Mouse (Mus musculus) embryonic facial prominence, embryonic 13.5 days (tissue): ENCODE measurements around the gene Rps6kc1. TPM values are rescaled to one million over a fixed set of nuclear protein-coding genes. Genes with fewer than 3 reads are reported as not detected.

ENCODE experiments used
- ATAC-seq: fragments of 200-750 bp; cut with Nextera tagmentation; 2 replicates; pipeline ENCODE4 v1.8.0; 2017; ENCODE audit warnings: low read depth; ENCODE audit not compliant: insufficient number of reproducible peaks, insufficient read depth, low FRiP score, low TSS enrichment
- H3K27ac ChIP-seq: fragments of 300-500 bp; sonication (generic); 2 replicates; pipeline ENCODE4 v1.5.1; 2015; ENCODE audit warnings: moderate library complexity, mild to moderate bottlenecking, inconsistent platforms
- H3K27me3 ChIP-seq: fragments of 300-500 bp; sonication (generic); 2 replicates; pipeline ENCODE4 v1.6.1; 2015; ENCODE audit warnings: mild to moderate bottlenecking, inconsistent platforms
- H3K36me3 ChIP-seq: fragments of 300-500 bp; sonication (generic); 2 replicates; pipeline ENCODE4 v1.6.1; 2015; ENCODE audit warnings: mild to moderate bottlenecking, inconsistent platforms
- H3K4me1 ChIP-seq: fragments of 300-500 bp; sonication (generic); 2 replicates; pipeline ENCODE4 v1.6.1; 2015; ENCODE audit warnings: inconsistent platforms
- H3K4me2 ChIP-seq: fragments of 300-500 bp; sonication (generic); 2 replicates; pipeline ENCODE4 v1.6.1; 2015; ENCODE audit warnings: moderate library complexity, mild to moderate bottlenecking, inconsistent platforms
- H3K4me3 ChIP-seq: fragments of 300-500 bp; sonication (generic); 2 replicates; pipeline ENCODE4 v1.5.1; 2015; ENCODE audit warnings: mild to moderate bottlenecking, inconsistent platforms
- H3K9ac ChIP-seq: fragments of 300-500 bp; sonication (generic); 2 replicates; pipeline ENCODE4 v1.6.1; 2015; ENCODE audit warnings: mild to moderate bottlenecking, inconsistent platforms
- H3K9me3 ChIP-seq: fragments of 300-500 bp; sonication (generic); 2 replicates; pipeline ENCODE4 v1.6.1; 2016; ENCODE audit warnings: inconsistent platforms
- WGBS: fragments of 180-500 bp; shearing (Covaris S2); methylation state at CpG from one replicate; pipeline ENCODE4 v1.1.7; 2015; ENCODE audit warnings: mixed read lengths; 5-methylcytosine and 5-hydroxymethylcytosine counted together
- polyA plus RNA-seq: library from polyadenylated mRNA; unstranded; fragments of >200 nt; fragmentation: Nextera tagmentation; extraction: Ambion mirVana; gene quantifications from 2 replicates; pipeline ENCODE4 v1.2.1, GENCODE M21; 2015

Rps6kc1 gene
- polyA plus RNA-seq, 1 experiment from 2014 or later = 18.4 TPM

GRCm38 (mm10) chr1:190832965-190833630 lies 78.5 kb downstream of the Rps6kc1 start:
- Histone ChIP-seq H3K27me3 (no peaks in the 10 kb centered on the region), H3K36me3 (peaks cover 16% of the 10 kb centered on the region; the same call in 1 of the 2 replicates), H3K4me1 (no peaks in the 10 kb centered on the region), H3K4me3 (no peak overlapping the region), H3K4me2 (no peak overlapping the region), H3K9ac (no peak overlapping the region), H3K9me3 (no peaks in the 10 kb centered on the region), H3K27ac (no peak overlapping the region)
- 80% methylated on average over 8 of the region's 8 CpGs for WGBS
- no peak for ATAC-seq

DNA sequence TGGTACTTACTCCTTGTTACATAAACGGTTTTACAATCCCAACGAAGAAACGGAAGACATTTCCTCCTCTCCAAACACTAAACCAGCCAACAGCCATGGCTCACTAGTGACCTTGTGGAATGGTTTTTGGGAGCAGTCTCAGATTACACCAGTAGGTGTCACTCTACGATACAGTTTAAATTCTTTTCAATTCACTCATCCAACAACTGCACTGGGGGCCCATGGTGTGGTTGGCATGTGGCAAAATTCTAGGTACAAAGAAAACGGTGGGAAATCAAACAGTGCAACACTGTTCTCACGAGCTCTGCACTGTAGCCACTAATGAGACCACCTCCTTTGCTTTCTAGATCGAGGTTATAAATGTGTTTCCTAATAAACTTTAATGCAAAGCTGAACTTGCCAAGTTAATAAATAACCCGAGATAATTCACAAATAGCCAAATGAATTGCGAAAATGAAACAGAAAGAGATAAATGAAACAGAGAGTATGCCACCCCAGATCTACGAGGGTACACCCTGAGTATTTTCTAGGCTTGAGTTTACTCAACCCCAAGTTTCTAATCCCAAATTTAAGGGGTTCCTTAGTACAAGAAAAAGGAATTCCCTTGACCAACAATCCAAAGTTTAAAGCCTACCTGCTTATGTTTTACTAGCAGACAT lies 79.6 kb downstream of the Rps6kc1 start:
- Histone ChIP-seq H3K4me3 (no peak overlapping the region), H3K36me3 (peaks cover 24% of the 10 kb centered on the region; the same call in 1 of the 2 replicates), H3K4me1 (no peaks in the 10 kb centered on the region), H3K9me3 (no peaks in the 10 kb centered on the region), H3K27me3 (no peaks in the 10 kb centered on the region), H3K9ac (no peak overlapping the region), H3K27ac (no peak overlapping the region), H3K4me2 (no peak overlapping the region)
- WGBS = 57% methylated on average over 10 of the region's 10 CpGs
- ATAC-seq = no peak

DNA sequence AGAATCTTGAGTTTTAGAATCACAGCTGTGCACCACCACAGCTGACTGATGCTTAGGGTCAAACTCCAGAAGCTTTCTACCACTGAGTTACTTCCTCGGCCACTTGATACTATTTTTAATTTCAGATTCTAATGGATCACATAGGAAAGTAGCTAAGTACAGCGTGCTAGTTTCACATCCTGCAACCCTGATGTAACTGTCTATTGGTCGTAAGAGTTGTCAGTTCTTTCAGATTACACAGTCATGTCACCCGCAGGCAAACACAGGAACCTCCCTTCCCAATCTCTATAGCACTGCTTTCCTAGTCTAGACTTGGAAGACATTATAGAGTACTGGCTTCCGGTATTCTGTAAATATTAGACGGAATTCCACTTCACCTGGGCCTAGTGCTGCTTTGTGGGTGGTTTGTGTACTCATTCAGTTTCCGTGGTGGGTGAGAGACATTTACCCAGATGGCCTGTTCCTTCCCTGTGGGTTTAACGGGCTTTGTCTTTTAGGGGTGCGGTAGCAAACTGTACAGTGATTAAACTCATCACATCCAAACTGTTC lies 85.0 kb downstream of the Rps6kc1 start:
- 83% methylated on average over 9 of the region's 9 CpGs for WGBS
- no peak overlapping the region for H3K4me3 ChIP-seq
- no peak overlapping the region for H3K27ac ChIP-seq
- no peaks in the 10 kb centered on the region for H3K4me1 ChIP-seq
- H3K27me3 ChIP-seq = no peaks in the 10 kb centered on the region
- H3K36me3 ChIP-seq = 0 out of 2 replicates have a peak, but pooled peaks cover 15% of the 10 kb centered on the region
- H3K9me3 ChIP-seq = no peaks in the 10 kb centered on the region
- no peak overlapping the region for H3K9ac ChIP-seq
- no peak overlapping the region for H3K4me2 ChIP-seq
- ATAC-seq = no peak

GRCm38 (mm10) chr1:190823745-190824144 lies 87.8 kb downstream of the Rps6kc1 start:
- no peak overlapping the region for H3K9ac ChIP-seq
- no peak overlapping the region for H3K4me3 ChIP-seq
- no peak overlapping the region for H3K27ac ChIP-seq
- no peak for ATAC-seq
- no peaks in the 10 kb centered on the region for H3K27me3 ChIP-seq
- H3K9me3 ChIP-seq = no peaks in the 10 kb centered on the region
- H3K36me3 ChIP-seq = 0 out of 2 replicates have a peak, but pooled peaks cover 7% of the 10 kb centered on the region
- no peaks in the 10 kb centered on the region for H3K4me1 ChIP-seq
- 87% methylated on average over 4 of the region's 4 CpGs for WGBS
- H3K4me2 ChIP-seq = no peak overlapping the region

GRCm38 (mm10) chr1:190816141-190816540 lies 95.4 kb downstream of the Rps6kc1 start:
- no peak for ATAC-seq
- H3K4me3 ChIP-seq = no peak overlapping the region
- WGBS = 86% methylated on average over 11 of the region's 11 CpGs

DNA sequence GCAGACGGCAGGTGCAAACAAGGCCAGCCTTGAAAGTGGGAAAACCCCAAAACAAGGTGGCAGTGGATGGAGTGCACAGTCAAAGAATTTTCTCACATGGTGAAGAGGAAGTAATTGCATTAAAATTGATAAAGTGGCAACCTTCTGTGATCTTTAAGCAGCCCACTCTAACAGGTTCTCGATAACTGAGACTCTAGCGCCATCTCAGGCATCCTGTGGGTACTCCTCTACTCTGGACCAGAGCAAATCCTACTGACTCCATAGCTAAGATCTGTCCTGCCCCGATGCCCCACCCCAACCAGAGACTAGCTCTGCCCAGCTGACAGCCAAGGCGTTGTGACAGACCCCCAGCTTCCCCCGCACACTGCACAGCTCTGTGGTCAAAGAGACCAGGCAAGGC lies 101.2 kb downstream of the Rps6kc1 start:
- H3K9ac ChIP-seq = no peak overlapping the region
- WGBS = 75% methylated on average over 6 of the region's 6 CpGs

More at GRCm38 (mm10) chr1:190816141-190816540, 95.4 kb downstream of the Rps6kc1 start:
- no peak overlapping the region for H3K9ac ChIP-seq
- no peaks in the 10 kb centered on the region for H3K36me3 ChIP-seq
- no peaks in the 10 kb centered on the region for H3K27me3 ChIP-seq
- 0 out of 2 replicates have a peak, but pooled peaks cover 10% of the 10 kb centered on the region for H3K4me1 ChIP-seq
- H3K9me3 ChIP-seq = no peaks in the 10 kb centered on the region
- no peak overlapping the region for H3K4me2 ChIP-seq
- no peak overlapping the region for H3K27ac ChIP-seq

GRCm38 (mm10) chr1:190808766-190809221 lies 102.8 kb downstream of the Rps6kc1 start:
- no peak overlapping the region for H3K27ac ChIP-seq
- WGBS = 48% methylated on average over 19 of the region's 19 CpGs
- H3K9ac ChIP-seq = no peak overlapping the region
- H3K9me3 ChIP-seq = no peaks in the 10 kb centered on the region
- H3K4me1 ChIP-seq = 0 out of 2 replicates have a peak, but pooled peaks cover 3% of the 10 kb centered on the region
- H3K4me3 ChIP-seq = no peak overlapping the region
- no peak for ATAC-seq
- H3K36me3 ChIP-seq = peaks cover 15% of the 10 kb centered on the region
- no peaks in the 10 kb centered on the region for H3K27me3 ChIP-seq
- no peak overlapping the region for H3K4me2 ChIP-seq

More for the DNA sequence above, 101.2 kb downstream of the Rps6kc1 start:
- Histone ChIP-seq H3K4me2 (no peak overlapping the region), H3K27me3 (no peaks in the 10 kb centered on the region), H3K36me3 (peaks cover 15% of the 10 kb centered on the region), H3K4me1 (0 out of 2 replicates have a peak, but pooled peaks cover 3% of the 10 kb centered on the region), H3K4me3 (no peak overlapping the region), H3K9me3 (no peaks in the 10 kb centered on the region), H3K27ac (no peak overlapping the region)
- ATAC-seq = no peak

- peaks cover 24% of the 10 kb centered on the region for H3K36me3 ChIP-seq
- no peaks in the 10 kb centered on the region for H3K4me1 ChIP-seq
- no peaks in the 10 kb centered on the region for H3K27me3 ChIP-seq
- 87% methylated on average over 8 of the region's 8 CpGs for WGBS
- no peak overlapping the region for H3K27ac ChIP-seq
- H3K9ac ChIP-seq = no peak overlapping the region
- H3K4me3 ChIP-seq = no peak overlapping the region
- no peaks in the 10 kb centered on the region for H3K9me3 ChIP-seq
- no peak for ATAC-seq
- no peak overlapping the region for H3K4me2 ChIP-seq
These were observed 104.8 kb downstream of the Rps6kc1 start for GRCm38 (mm10) chr1:190806817-190807216.

DNA sequence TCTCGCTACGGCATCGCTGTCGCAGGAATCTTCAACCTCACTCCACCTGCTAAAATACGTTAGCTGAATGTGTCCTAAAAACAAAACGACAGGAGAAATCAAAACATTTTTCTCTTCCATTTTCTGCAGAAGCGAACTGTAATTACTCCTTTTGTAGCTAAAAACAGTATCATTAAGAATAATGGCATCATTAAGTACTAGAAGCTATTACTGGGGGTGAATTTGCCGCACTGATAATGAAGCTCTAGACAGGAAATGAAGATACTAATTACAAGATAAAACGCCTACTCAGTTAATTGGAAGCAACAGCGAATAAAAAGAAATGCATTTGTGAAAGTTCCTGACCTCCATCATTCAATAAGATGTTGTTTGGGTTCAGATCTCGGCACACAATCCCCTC lies 112.9 kb downstream of the Rps6kc1 start:
- Histone ChIP-seq H3K36me3 (peaks cover 35% of the 10 kb centered on the region), H3K27me3 (no peaks in the 10 kb centered on the region), H3K4me3 (no peak overlapping the region), H3K9me3 (no peaks in the 10 kb centered on the region), H3K4me1 (peaks cover 7% of the 10 kb centered on the region; the same call in 1 of the 2 replicates), H3K9ac (no peak overlapping the region), H3K27ac (no peak overlapping the region), H3K4me2 (no peak overlapping the region)
- 80% methylated on average over 11 of the region's 11 CpGs for WGBS
- ATAC-seq = no peak

DNA sequence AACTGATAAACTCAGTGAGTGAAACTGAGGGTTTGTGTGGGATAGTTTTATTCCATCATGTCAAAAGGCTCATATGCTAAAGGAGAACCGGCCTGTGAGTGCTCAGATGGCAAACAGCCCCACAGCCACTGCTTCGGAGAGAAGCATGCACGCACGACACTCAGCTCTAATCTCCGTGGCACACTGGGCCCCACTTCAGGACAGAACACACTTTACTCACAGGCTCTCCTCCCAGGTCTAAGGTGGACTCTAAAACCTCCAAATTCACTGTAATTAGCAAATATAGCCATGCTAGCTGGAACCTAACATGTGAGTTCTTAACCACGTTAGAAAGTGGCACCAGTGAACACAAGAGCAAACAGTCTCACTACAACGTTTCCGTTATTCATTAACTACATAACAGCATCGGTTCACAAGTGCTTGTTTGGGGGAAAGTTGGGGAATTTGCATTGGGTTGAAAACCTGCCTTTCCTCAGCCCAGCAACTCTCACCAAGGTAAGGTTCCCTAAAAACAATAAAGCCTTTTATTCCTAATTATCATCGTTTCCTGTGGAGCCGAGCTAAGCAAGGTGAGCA lies 114.0 kb downstream of the Rps6kc1 start:
- H3K9me3 ChIP-seq = no peaks in the 10 kb centered on the region
- H3K27ac ChIP-seq = no peak overlapping the region
- peaks cover 7% of the 10 kb centered on the region; the same call in 1 of the 2 replicates for H3K4me1 ChIP-seq
- H3K4me2 ChIP-seq = no peak overlapping the region
- H3K9ac ChIP-seq = no peak overlapping the region
- ATAC-seq = no peak
- H3K36me3 ChIP-seq = peaks cover 26% of the 10 kb centered on the region
- WGBS = 75% methylated on average over 11 of the region's 11 CpGs
- H3K4me3 ChIP-seq = no peak overlapping the region
- no peaks in the 10 kb centered on the region for H3K27me3 ChIP-seq

DNA sequence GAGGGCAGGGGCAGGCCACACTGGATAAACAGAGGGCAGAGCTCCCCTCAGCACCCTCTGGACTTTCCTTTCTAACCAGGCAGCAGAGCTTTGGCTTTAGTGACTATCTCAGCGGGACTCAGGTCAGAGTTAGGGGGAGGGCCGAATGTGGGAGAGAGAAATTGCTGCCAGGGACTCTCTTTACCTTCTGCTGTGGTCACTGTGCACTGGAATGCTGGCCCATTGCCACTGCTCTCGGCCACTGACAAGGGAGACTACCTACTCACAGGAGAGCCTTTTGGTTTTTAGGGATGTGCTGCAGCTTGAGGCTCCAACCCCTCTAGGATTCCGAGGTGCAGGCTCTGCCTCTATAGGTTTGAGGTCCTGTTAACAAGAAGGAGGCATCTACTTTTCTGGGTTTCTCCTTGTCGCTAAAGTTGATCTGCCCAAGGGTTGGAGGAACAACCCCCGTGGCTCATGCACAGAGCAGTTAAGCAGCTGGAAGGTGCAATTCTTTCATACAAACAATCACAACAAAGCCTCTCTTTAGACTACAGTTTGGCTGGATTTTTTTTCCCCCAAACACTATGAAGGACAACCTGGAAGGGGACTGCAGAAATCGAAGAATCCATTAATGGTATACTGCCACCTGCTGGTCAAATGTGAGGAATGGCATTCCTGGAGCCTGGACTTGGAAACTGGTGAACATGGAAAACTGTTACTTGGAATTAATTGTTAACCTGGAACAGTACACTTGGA lies 114.7 kb downstream of the Rps6kc1 start:
- Histone ChIP-seq H3K4me3 (no peak overlapping the region), H3K27ac (no peak overlapping the region), H3K4me1 (peaks cover 7% of the 10 kb centered on the region; the same call in 1 of the 2 replicates), H3K27me3 (no peaks in the 10 kb centered on the region), H3K9me3 (no peaks in the 10 kb centered on the region), H3K9ac (no peak overlapping the region), H3K4me2 (no peak overlapping the region), H3K36me3 (peaks cover 26% of the 10 kb centered on the region)
- 45% methylated on average over 7 of the region's 7 CpGs for WGBS
- no peak for ATAC-seq
